Mouse (Mus musculus): Measurements from ENCODE around the gene Armc7. TPM values are rescaled to one million over a fixed set of nuclear protein-coding genes. Genes with fewer than 3 reads are reported as not detected.
"Not testable (repeated sequence)": the region's sequence is repeated elsewhere in the genome, so short reads cannot be mapped to it uniquely, and the experiment has no call there.

Gene Armc7
- total RNA-seq, 1 experiment from 2014 or later: 11.5 TPM

GRCm38 (mm10) chr11:115490441-115491355, 15.2 kb downstream of the Armc7 start:
- DNase-seq: peak; percentile 26

- DNase-seq: peak; percentile 83
Measured at GRCm38 (mm10) chr11:115491356-115492083, 16.1 kb downstream of the Armc7 start, which contains the start of gene Nt5c. Gene Nt5c, minus strand, starts transcription at chr11:115491862.

DNA sequence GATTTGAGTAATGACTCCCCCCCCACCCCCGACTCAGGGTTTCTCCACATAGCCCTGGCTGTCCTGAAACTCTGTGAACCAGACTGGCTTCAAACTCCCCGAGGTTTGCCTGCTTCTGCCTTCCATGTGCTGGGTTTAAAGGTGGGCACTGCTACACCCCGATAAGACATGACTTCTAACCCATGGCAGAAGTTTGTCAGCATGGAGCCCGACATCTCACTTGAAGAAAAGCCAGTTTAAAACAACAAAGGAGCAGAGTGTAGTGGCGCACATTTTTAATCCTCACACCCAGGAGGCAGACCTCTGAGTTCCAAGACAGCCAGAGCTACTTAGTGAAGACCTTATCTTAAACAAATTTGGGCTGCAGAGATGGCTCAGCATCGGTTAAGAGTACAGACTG, 16.9 kb downstream of the Armc7 start:
- DNase-seq: no peak

DNA sequence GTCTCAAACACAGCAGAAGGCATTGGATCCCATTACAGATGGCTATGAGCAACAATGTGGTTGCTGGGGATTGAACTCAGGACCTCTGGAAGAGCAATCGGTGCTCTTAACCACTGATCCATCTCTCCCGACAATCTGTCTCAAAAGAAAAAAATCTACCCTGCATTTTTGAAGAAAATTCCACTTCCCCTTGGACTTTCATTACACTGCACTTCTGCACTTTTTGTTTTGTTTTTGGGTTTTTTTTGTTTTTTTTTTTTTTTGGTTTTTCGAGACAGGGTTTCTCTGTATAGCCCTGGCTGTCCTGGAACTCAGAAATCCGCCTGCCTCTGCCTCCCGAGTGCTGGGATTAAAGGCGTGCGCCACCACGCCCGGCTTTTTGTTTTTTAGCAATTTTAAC, 21.1 kb downstream of the Armc7 start:
- not testable (repeated sequence) for DNase-seq

DNA sequence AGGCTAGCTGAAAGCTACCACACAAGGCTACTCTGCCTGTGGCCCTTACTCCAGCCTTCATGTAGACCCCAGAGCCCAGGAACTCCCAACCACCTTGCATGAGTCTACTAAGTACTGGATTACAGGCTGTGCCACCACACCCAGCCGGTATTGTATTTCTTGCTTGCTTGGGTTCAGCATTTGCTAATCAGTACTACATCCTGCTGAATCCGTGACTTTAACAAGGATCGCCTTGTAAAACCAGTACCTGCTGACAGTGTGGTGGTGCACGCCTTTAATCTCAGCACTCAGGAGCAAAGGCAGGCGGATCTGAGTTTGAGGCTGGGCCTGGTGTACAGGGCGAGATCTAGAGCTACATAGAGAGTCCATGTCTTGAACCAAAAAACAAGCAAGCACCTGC, 27.2 kb downstream of the Armc7 start:
- DNase-seq: no peak

GRCm38 (mm10) chr11:115506586-115506985, 31.1 kb downstream of the Armc7 start:
- DNase-seq: no peak

GRCm38 (mm10) chr11:115508061-115508460, 32.6 kb downstream of the Armc7 start:
- no peak for DNase-seq

DNA sequence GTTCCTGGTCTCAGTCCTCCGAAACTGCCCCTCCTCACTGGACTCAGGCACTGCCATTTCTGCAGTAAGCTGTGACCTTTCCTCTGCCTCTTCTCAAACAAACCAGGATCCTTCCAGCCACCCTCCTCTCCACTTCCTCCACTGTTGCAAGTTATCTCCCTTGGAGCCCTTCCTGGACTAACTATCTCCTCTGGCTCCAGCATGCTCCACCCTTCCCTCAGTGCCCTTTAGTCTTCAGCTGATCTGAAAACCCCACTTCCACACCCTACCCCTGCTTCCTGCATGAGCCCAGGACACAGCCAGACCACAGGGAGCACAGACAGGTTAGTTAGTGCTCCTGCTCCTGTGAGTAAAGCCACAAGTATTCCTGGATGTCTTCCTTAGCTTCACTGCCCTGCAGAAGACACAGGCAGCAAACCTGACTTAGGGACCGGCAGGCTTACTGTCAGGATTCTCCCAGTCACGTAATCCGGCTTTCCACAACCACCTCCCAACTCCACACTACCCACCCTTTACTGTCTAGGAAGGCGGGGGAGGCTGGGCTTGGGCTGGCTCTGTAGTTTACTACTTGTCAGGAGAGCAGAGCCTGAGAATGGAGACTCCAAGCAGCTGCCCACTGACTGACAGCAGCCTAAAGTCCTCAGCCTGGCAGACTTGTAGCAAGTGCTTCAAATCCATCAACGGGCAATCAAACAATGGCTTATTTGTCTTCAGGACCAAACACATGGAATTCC, 34.5 kb downstream of the Armc7 start:
- no peak for DNase-seq

DNA sequence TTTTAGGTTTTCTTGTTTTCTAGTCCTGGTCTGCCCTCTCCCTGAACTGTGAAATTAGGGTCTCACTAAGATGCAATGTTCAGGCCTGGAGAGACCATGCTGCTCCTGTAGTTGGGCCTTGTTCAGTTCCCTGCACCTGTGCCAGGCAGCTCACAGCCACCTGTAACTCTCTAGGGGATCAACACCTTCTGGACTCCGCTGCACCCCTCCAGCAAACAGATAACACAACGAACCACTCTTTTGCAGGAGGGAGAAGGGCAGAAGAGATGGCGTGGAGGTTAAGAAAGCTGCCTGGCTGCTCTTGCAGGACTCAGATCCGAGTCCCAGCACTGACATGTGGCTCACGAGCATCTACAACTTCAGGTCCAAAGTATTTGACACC, 35.0 kb downstream of the Armc7 start:
- DNase-seq: no peak

DNA sequence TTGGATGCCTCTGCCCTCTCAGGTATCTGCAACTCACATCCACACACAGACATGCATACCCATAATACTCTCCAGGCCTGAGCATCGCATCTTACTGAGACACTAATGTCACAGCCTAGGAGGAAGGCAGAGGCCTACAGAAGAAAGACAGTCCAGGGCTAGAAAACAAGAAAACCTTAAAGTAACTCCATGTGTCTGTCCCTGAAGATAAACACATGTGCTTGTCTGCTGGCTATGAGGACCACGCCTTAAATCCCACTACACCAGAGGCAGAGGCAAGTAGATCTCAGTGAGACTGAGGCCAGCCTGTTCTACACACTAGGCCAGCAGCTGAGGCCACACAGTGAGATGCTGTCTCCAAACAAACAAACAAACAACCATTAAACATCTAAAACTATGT, 35.7 kb downstream of the Armc7 start:
- no peak for DNase-seq

GRCm38 (mm10) chr11:115512004-115512403, 36.5 kb downstream of the Armc7 start:
- no peak for DNase-seq

- DNase-seq: no peak
Measured at GRCm38 (mm10) chr11:115512407-115513183, 37.1 kb downstream of the Armc7 start.

- DNase-seq: peak; percentile 51
Measured at GRCm38 (mm10) chr11:115513271-115514237, 38.1 kb downstream of the Armc7 start.

- DNase-seq: peak; percentile 91
Measured at GRCm38 (mm10) chr11:115514238-115514663, 38.8 kb downstream of the Armc7 start, which contains the start of gene Jpt1. Gene Jpt1, minus strand, starts transcription at chr11:115514387.

GRCm38 (mm10) chr11:115515021-115515420, 39.6 kb downstream of the Armc7 start:
- no peak for DNase-seq

- DNase-seq: no peak
Measured at GRCm38 (mm10) chr11:115516942-115517341, 41.5 kb downstream of the Armc7 start.

DNA sequence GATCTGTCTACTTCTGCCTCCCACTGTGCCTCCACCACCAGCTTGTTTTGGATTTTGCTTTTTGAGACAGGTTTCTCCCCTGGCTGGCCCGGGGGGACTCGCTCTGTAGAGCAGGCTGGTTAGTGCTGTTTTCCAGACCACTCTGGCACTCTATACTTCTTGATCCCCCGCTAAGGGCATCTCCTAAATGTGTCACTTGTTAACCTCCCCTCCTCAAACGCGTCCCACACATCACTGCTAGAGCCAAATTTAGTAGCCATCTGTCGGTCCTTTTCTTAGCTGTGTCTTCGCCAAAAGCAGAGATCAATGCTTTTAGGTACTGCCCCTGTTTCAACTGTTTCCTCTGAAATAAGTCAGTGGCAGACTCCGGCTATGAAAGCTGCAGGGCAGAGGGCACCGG, 43.2 kb downstream of the Armc7 start:
- DNase-seq: no peak

DNA sequence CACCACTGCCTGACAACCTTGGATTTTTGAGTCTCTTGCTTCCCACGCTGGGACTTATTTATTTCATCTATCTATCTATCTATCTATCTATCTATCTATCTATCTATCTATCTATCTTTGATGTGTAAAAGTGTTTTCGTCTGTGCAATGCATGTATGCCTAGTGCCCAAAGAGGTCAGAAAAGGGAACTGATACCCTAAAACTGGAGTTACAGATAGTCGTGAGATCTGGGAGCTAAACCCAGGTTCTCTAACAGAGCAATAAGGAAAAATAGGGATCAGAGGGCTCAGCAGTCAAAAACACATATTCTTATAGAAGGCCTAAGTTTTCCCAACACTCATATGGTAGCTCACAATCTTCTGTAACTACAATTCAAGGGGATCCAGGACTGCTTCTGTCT, 44.1 kb downstream of the Armc7 start:
- DNase-seq: no peak

DNA sequence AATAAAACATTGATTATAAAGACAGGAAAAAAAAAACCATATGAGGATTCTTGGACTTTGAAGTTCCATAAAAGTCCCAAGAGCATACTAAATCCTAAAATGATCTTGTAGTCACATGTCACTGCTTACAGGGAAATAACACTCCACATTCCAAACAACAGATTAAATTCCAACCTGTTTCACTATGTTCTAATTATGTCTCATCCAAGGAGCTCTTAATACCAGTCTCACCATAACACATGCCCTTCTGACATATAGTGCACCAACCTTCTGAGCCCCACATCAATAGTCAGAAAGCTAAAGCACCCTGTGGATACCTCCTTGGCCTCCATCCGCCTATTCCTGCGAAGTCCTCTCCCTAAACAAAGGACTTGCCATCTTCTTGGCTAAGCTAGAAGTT, 44.8 kb downstream of the Armc7 start:
- DNase-seq: no peak

DNA sequence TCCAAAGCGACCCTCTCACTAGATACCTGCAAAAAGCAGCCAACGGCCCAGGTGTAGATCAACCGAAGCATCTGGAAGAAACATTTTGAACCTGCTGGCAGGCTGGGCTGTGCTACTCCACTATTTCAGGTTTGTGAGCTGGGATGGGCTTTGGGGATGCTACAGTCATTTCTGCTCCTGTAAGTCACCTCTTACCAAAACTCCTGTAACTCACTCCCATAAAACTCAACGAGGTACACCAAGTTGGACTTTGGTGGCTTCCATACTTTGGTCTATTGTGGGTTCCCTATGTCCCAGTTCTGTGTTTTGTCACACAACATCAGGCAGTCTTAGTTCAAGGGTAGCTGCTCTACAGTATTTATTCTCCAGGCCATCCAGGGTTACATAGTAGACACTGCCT, 45.6 kb downstream of the Armc7 start:
- DNase-seq: no peak

GRCm38 (mm10) chr11:115522238-115522637, 46.8 kb downstream of the Armc7 start:
- DNase-seq: no peak
